ENCODE assay signal across 12 mouse cellular contexts in the genomic region with DNA sequence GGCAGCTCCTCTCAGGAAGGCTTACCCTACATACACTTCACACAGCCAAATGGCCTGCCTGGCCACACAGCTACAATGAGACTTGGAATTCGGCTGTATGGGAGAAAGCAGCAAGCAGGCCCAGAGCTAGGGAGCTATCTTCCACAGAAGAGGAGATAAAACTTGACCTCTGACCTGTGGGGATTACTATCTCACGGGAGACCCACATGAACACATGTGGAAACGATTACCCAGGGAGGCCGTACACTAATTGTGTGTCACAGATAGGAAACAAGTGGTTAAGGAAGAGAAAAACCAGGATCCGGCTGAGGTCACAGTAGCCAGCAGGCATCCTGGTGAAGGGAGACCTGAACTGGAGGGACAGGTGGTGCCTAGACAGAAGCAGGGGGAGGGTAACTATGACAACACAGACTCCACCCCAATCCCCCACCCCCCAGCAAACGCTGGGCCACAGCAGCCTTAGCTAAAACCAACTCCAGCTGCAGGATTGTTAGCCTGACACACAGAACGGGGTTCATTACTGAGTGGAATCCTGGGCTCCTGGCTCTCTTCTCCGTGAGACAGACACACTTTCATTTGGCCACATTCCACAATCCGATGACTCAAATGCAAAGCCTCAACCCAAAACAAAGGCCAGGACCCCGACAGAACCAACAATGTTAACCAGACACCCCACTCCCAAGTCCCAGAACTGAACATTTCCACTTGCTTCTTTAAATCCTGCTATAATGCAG. TPM values are rescaled to one million over a fixed set of nuclear protein-coding genes. Genes with fewer than 3 reads are reported as not detected.
A peak's percentile ranks its signal among the peaks of the same experiment; 100 is the strongest.
DNase-seq lines count a peak whose midpoint lies in the region; ATAC-seq and TF ChIP-seq lines count a peak whose summit lies in the region.
"Had no signal": no experiment of that assay in that cellular context is flagged by ENCODE, and none has a peak within 500 bp of the region (broad histone marks: within the 10 kb centered on the region; RNA-seq: fewer than 3 reads in every experiment).

No protein-coding gene starts in this region.

- no peaks in the 10 kb centered on the region for H3K9me3 ChIP-seq in lung, embryonic 14.5 days (ENCODE audit: low read depth, low read length)
- no peaks in the 10 kb centered on the region for H3K9me3 ChIP-seq in forebrain, embryonic 15.5 days
- no peaks in the 10 kb centered on the region for H3K9me3 ChIP-seq in liver, embryonic 16.5 days (replicated peaks; ENCODE audit: control insufficient read depth, low read length)
- H3K9me3 ChIP-seq: limb, embryonic 15.5 days; neural tube, embryonic 12.5 days had no signal

- WGBS in lung, embryonic 14.5 days: 11% methylated on average over 10 of the region's 10 CpGs
- WGBS in bone marrow, adult 2 months: 63% methylated on average over 10 of the region's 10 CpGs
- WGBS in forebrain, embryonic 15.5 days: 14% methylated on average over 10 of the region's 10 CpGs
- WGBS in liver, embryonic 16.5 days (ENCODE audit: insufficient replicate concordance): 34% methylated on average over 10 of the region's 10 CpGs

- no peak for TF ChIP-seq POLR2A in bone marrow, adult 2 months (IDR thresholded peaks at IDR 0.05; ENCODE audit: borderline replicate concordance, control insufficient read depth, low read depth, low read length)

- H3K9ac ChIP-seq in lung, embryonic 14.5 days: no peak overlapping the region
- H3K9ac ChIP-seq in forebrain, embryonic 15.5 days (replicated peaks): no peak overlapping the region
- no peak overlapping the region; the same call in 1 of the 2 replicates for H3K9ac ChIP-seq in liver, embryonic 16.5 days (ENCODE audit: low read depth, low read length)
- H3K9ac ChIP-seq: limb, embryonic 15.5 days; neural tube, embryonic 12.5 days had no signal

- no peak overlapping the region for H3K27ac ChIP-seq in lung, embryonic 14.5 days (ENCODE audit: low read depth)
- peak overlapping the region; percentile 11 for H3K27ac ChIP-seq in bone marrow, adult 2 months (ENCODE audit: control insufficient read depth, insufficient read depth, low read depth, low read length, poor library complexity)
- 0 out of 2 replicates have a peak overlapping the region, but pooled peaks have one; percentile 8 for H3K27ac ChIP-seq in forebrain, embryonic 15.5 days (replicated peaks)
- H3K27ac ChIP-seq in liver, embryonic 16.5 days (ENCODE audit: low read length): peak overlapping the region; percentile 12; the same call in 1 of the 2 replicates
- H3K27ac ChIP-seq: limb, embryonic 15.5 days; neural tube, embryonic 12.5 days had no signal

- H3K4me3 ChIP-seq in lung, embryonic 14.5 days (ENCODE audit: low read depth, low read length): no peak overlapping the region
- no peak overlapping the region for H3K4me3 ChIP-seq in bone marrow, adult 2 months (replicated peaks; ENCODE audit: control insufficient read depth, low read depth, low read length)
- no peak overlapping the region for H3K4me3 ChIP-seq in forebrain, embryonic 15.5 days
- H3K4me3 ChIP-seq in liver, embryonic 16.5 days (ENCODE audit: low read depth, low read length): no peak overlapping the region
- H3K4me3 ChIP-seq: limb, embryonic 15.5 days; neural tube, embryonic 12.5 days had no signal

- ATAC-seq in lung, embryonic 14.5 days (ENCODE audit: insufficient read depth): 0 out of 2 replicates have a peak, but pooled peaks have one; percentile 30
- 0 out of 2 replicates have a peak, but pooled peaks have one; percentile 20 for ATAC-seq in forebrain, embryonic 15.5 days (replicated peaks)
- no peak for ATAC-seq in liver, embryonic 16.5 days (ENCODE audit: low read depth)
- ATAC-seq in erythroblast, adult 5-6 weeks (replicated peaks; ENCODE audit: low FRiP score, poor library complexity, severe bottlenecking): no peak
- ATAC-seq: Patski had no signal

- DNase-seq in lung, embryonic 14.5 days: no peak
- DNase-seq in lung, postnatal 14 days: no peak
- no peak for DNase-seq in urinary bladder, postnatal 14 days (ENCODE audit: low spot score)
- DNase-seq in urinary bladder, postnatal 4 days (ENCODE audit: low spot score in 2 of 2): no peak
- DNase-seq: thymus, adult 18-20 months had no signal

- no peaks in the 10 kb centered on the region for H3K36me3 ChIP-seq in lung, embryonic 14.5 days (ENCODE audit: insufficient read depth)
- no peaks in the 10 kb centered on the region for H3K36me3 ChIP-seq in forebrain, embryonic 15.5 days
- no peaks in the 10 kb centered on the region for H3K36me3 ChIP-seq in liver, embryonic 16.5 days (ENCODE audit: control insufficient read depth, insufficient read depth)
- H3K36me3 ChIP-seq: limb, embryonic 15.5 days; neural tube, embryonic 12.5 days had no signal

- H3K4me2 ChIP-seq in lung, embryonic 14.5 days: no peak overlapping the region
- no peak overlapping the region for H3K4me2 ChIP-seq in forebrain, embryonic 15.5 days (replicated peaks)
- H3K4me2 ChIP-seq in liver, embryonic 16.5 days (ENCODE audit: low read depth, low read length): no peak overlapping the region
- H3K4me2 ChIP-seq: limb, embryonic 15.5 days; neural tube, embryonic 12.5 days had no signal

- H3K4me1 ChIP-seq in lung, embryonic 14.5 days (ENCODE audit: insufficient read depth): peaks cover 17% of the 10 kb centered on the region
- peaks cover 27% of the 10 kb centered on the region for H3K4me1 ChIP-seq in bone marrow, adult 2 months (ENCODE audit: control insufficient read depth, insufficient read depth, low read length)
- peaks cover 45% of the 10 kb centered on the region for H3K4me1 ChIP-seq in forebrain, embryonic 15.5 days
- peaks cover 61% of the 10 kb centered on the region for H3K4me1 ChIP-seq in liver, embryonic 16.5 days (ENCODE audit: control insufficient read depth, low read depth, low read length)

- TF ChIP-seq CTCF in lung, embryonic 14.5 days (IDR thresholded peaks at IDR 0.05; ENCODE audit: low read depth): no peak
- no peak for TF ChIP-seq CTCF in bone marrow, adult 2 months (IDR thresholded peaks at IDR 0.05; ENCODE audit: control insufficient read depth, insufficient read depth, low read length)

- H3K27me3 ChIP-seq in lung, embryonic 14.5 days (ENCODE audit: insufficient read depth, low read length): no peaks in the 10 kb centered on the region
- no peaks in the 10 kb centered on the region for H3K27me3 ChIP-seq in forebrain, embryonic 15.5 days
- no peaks in the 10 kb centered on the region for H3K27me3 ChIP-seq in liver, embryonic 16.5 days (ENCODE audit: control insufficient read depth, insufficient read depth, low read depth, low read length)
- H3K27me3 ChIP-seq: limb, embryonic 15.5 days; neural tube, embryonic 12.5 days; Patski had no signal

RNA-seq across cellular contexts. Expression of a gene that starts 30.9 kb away (rescaled TPM):
- polyA plus RNA-seq in lung, embryonic 14.5 days (2014; fragmentation: Nextera tagmentation; extraction: Ambion mirVana): 14.0 and 15.3 TPM in 2 replicates
- polyA plus RNA-seq in bone marrow, adult 2 months (2011; ENCODE audit: insufficient read depth, insufficient read length, low replicate concordance, missing spikeins): 68.4 and 138 TPM in 2 replicates
- 18.3 and 20.3 TPM in 2 replicates for polyA plus RNA-seq in forebrain, embryonic 15.5 days (2015; fragmentation: Nextera tagmentation; extraction: Ambion mirVana)
- 5.9 and 6.1 TPM in 2 replicates for polyA plus RNA-seq in liver, embryonic 16.5 days (2015; fragmentation: Nextera tagmentation; extraction: Ambion mirVana)
- 56.1 and 68.1 TPM in 2 replicates for total RNA-seq in erythroblast, adult 5-6 weeks (2015; ENCODE audit: low replicate concordance)
- 180 TPM in 2 replicates for total RNA-seq in erythroblast, adult 5-6 weeks (2017; ENCODE audit: low replicate concordance)

Comparison
In these comparisons a context has a peak if more than half of its experiments do, and no peak if none do; other contexts are left out.
1. ATAC-seq: peak in lung, embryonic 14.5 days (single experiment) and forebrain, embryonic 15.5 days (single experiment); none in liver, embryonic 16.5 days (single experiment) and erythroblast, adult 5-6 weeks (single experiment).